Mouse (Mus musculus): ENCODE results near the gene A230072I06Rik. TPM values are rescaled to one million over a fixed set of nuclear protein-coding genes. Genes with fewer than 3 reads are reported as not detected.

A230072I06Rik gene
- polyA plus RNA-seq, 1 experiment = not detected

GRCm38 (mm10) chr8:12312975-12313734 lies 34.5 kb downstream of the A230072I06Rik start:
- Histone ChIP-seq H3K4me3 (replicated peaks; ENCODE audit: control insufficient read depth, low read depth, low read length) (no peak overlapping the region), H3K27ac (ENCODE audit: control insufficient read depth, insufficient read depth, low read depth, low read length, poor library complexity) (no peak overlapping the region), H3K4me1 (ENCODE audit: control insufficient read depth, insufficient read depth, low read length) (no peaks in the 10 kb centered on the region)
- 46% methylated on average over 16 of the region's 16 CpGs for WGBS
- TF ChIP-seq CTCF (IDR thresholded peaks at IDR 0.05; ENCODE audit: control insufficient read depth, insufficient read depth, low read length) (no peak), POLR2A (IDR thresholded peaks at IDR 0.05; ENCODE audit: borderline replicate concordance, control insufficient read depth, low read depth, low read length) (no peak)

GRCm38 (mm10) chr8:12314258-12314657 lies 35.6 kb downstream of the A230072I06Rik start:
- Histone ChIP-seq H3K27ac (ENCODE audit: control insufficient read depth, insufficient read depth, low read depth, low read length, poor library complexity) (no peak overlapping the region), H3K4me3 (replicated peaks; ENCODE audit: control insufficient read depth, low read depth, low read length) (no peak overlapping the region), H3K4me1 (ENCODE audit: control insufficient read depth, insufficient read depth, low read length) (no peaks in the 10 kb centered on the region)
- no peak for TF ChIP-seq CTCF (IDR thresholded peaks at IDR 0.05; ENCODE audit: control insufficient read depth, insufficient read depth, low read length)
- 70% methylated on average over 11 of the region's 11 CpGs for WGBS

- no peaks in the 10 kb centered on the region for H3K4me1 ChIP-seq (ENCODE audit: control insufficient read depth, insufficient read depth, low read length)
- WGBS = 76% methylated on average over 5 of the region's 5 CpGs
- no peak overlapping the region for H3K4me3 ChIP-seq (replicated peaks; ENCODE audit: control insufficient read depth, low read depth, low read length)
- TF ChIP-seq CTCF (IDR thresholded peaks at IDR 0.05; ENCODE audit: control insufficient read depth, insufficient read depth, low read length) = no peak
- TF ChIP-seq POLR2A (IDR thresholded peaks at IDR 0.05; ENCODE audit: borderline replicate concordance, control insufficient read depth, low read depth, low read length) = no peak
- H3K27ac ChIP-seq (ENCODE audit: control insufficient read depth, insufficient read depth, low read depth, low read length, poor library complexity) = no peak overlapping the region
Observed at GRCm38 (mm10) chr8:12315177-12315576, 36.6 kb downstream of the A230072I06Rik start.

DNA sequence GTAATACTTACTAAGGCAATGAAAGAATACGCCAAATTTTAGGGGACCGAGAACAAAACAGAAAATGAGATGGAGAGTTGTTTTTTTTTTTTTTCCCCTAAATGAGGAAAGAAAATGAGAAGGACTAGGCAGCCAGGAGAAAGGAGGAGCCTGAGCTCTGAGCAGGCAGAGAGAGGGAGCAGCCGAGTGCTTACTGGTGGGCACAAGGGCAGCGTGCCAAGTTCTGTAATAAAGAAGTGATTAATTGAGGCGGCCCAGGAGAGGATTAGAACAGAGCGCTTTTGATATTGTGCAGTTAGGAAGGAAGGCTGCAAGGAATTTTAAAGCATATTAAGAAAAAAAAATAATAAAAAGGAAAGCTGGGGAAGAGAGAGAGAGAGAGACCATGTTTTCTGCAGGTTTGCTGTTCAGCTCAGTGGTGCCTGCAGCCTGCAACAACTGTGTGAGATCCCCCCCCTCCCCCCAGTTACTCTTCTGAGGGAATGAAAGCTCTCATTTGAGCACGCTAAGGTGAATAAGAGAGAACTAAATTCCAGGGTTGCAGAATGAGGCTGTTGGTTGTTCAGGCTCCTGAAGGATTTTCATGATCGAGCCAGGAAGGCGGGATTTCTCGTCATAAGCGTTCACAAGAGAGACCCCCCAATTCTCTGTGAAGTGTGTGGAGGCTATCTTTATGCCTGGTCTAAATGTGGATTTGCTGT lies 41.3 kb downstream of the A230072I06Rik start:
- Histone ChIP-seq H3K27ac (ENCODE audit: control insufficient read depth, insufficient read depth, low read depth, low read length, poor library complexity) (no peak overlapping the region), H3K4me1 (ENCODE audit: control insufficient read depth, insufficient read depth, low read length) (no peaks in the 10 kb centered on the region), H3K4me3 (replicated peaks; ENCODE audit: control insufficient read depth, low read depth, low read length) (no peak overlapping the region)
- WGBS = 69% methylated on average over 11 of the region's 11 CpGs
- TF ChIP-seq POLR2A (IDR thresholded peaks at IDR 0.05; ENCODE audit: borderline replicate concordance, control insufficient read depth, low read depth, low read length) (no peak), CTCF (IDR thresholded peaks at IDR 0.05; ENCODE audit: control insufficient read depth, insufficient read depth, low read length) (no peak)

DNA sequence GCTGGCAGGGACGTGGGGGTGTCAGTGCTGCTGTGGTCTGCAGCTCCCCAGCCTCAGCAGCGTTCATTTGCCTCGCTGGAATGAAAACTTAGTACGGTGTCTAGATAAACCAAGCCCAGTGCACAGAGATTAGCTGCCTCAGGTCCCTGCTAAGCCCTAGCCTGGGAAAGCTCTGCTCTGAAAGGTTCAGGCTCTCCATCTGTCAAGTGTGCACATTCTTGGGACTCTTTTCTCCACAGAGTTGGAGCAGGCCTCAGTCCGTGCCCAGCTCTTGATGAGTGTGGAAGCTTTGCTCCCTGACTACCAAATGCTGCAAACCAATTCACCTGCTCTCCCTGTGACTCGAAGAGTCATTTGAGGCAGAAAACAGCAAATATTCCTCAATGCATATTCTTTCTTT lies 43.5 kb downstream of the A230072I06Rik start:
- 71% methylated on average over 6 of the region's 6 CpGs for WGBS
- no peaks in the 10 kb centered on the region for H3K4me1 ChIP-seq (ENCODE audit: control insufficient read depth, insufficient read depth, low read length)

GRCm38 (mm10) chr8:12323238-12323637 lies 44.6 kb downstream of the A230072I06Rik start:
- WGBS = 78% methylated on average over 3 of the region's 3 CpGs
- Histone ChIP-seq H3K27ac (ENCODE audit: control insufficient read depth, insufficient read depth, low read depth, low read length, poor library complexity) (no peak overlapping the region), H3K4me3 (replicated peaks; ENCODE audit: control insufficient read depth, low read depth, low read length) (no peak overlapping the region), H3K4me1 (ENCODE audit: control insufficient read depth, insufficient read depth, low read length) (no peaks in the 10 kb centered on the region)
- TF ChIP-seq CTCF (IDR thresholded peaks at IDR 0.05; ENCODE audit: control insufficient read depth, insufficient read depth, low read length) (no peak), POLR2A (IDR thresholded peaks at IDR 0.05; ENCODE audit: borderline replicate concordance, control insufficient read depth, low read depth, low read length) (no peak)

More for the DNA sequence above, 43.5 kb downstream of the A230072I06Rik start:
- TF ChIP-seq POLR2A (IDR thresholded peaks at IDR 0.05; ENCODE audit: borderline replicate concordance, control insufficient read depth, low read depth, low read length) (no peak), CTCF (IDR thresholded peaks at IDR 0.05; ENCODE audit: control insufficient read depth, insufficient read depth, low read length) (no peak)
- Histone ChIP-seq H3K27ac (ENCODE audit: control insufficient read depth, insufficient read depth, low read depth, low read length, poor library complexity) (no peak overlapping the region), H3K4me3 (replicated peaks; ENCODE audit: control insufficient read depth, low read depth, low read length) (no peak overlapping the region)

DNA sequence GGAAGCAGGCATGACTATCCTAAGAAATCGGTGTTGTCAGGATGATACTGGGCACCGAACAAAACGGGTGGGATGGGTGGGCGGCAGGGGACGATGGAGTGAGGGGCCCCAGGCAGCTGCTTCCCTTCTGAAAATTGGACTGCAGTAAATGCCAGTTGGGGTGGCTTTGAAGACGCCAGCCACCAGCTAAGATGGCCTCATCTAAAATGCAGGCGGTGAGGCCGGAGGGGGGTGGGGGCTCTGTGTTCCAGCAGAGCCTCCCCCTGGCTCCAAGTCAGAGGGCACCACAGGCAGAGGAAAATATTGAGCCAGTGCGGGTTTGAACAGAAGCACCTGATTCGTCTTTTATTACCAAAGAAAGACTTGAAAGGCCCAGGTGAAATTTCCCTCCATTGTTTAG lies 45.9 kb downstream of the A230072I06Rik start:
- TF ChIP-seq CTCF (IDR thresholded peaks at IDR 0.05; ENCODE audit: control insufficient read depth, insufficient read depth, low read length) (no peak), POLR2A (IDR thresholded peaks at IDR 0.05; ENCODE audit: borderline replicate concordance, control insufficient read depth, low read depth, low read length) (no peak)

DNA sequence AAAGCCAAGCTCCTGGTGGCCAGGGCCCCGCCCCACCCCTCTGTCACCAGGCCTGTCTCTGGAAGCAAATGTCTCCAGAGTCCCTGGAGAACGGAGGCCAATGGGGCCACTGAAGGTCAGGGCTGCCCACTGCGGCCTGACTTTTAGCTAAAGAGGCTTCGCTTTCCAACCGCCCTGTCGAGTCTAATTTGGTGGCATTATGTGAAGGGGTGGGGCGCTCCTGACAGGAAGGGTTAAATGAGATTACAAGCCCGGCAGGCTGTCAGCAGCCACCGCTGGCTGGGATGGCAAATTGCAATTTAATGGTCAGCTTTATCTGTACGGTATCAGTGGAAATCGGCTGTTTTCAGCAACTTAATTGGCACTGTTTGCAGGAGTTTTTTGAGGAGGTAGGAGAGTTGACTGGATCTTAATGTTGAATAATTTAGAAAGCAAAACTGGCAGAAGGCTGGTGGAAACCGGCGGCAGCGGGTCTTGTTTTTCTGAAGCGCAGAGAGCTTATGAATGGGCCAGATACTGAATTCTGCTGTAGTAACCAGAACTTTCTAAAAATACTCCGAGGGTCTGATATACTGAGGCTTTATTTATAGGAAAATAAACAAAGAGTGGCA lies 46.5 kb downstream of the A230072I06Rik start:
- TF ChIP-seq CTCF (IDR thresholded peaks at IDR 0.05; ENCODE audit: control insufficient read depth, insufficient read depth, low read length) (no peak), POLR2A (IDR thresholded peaks at IDR 0.05; ENCODE audit: borderline replicate concordance, control insufficient read depth, low read depth, low read length) (no peak)
- Histone ChIP-seq H3K27ac (ENCODE audit: control insufficient read depth, insufficient read depth, low read depth, low read length, poor library complexity) (no peak overlapping the region), H3K4me1 (ENCODE audit: control insufficient read depth, insufficient read depth, low read length) (no peaks in the 10 kb centered on the region), H3K4me3 (replicated peaks; ENCODE audit: control insufficient read depth, low read depth, low read length) (no peak overlapping the region)
- WGBS = 53% methylated on average over 16 of the region's 16 CpGs

More for the DNA sequence above, 45.9 kb downstream of the A230072I06Rik start:
- WGBS = 62% methylated on average over 10 of the region's 10 CpGs
- Histone ChIP-seq H3K27ac (ENCODE audit: control insufficient read depth, insufficient read depth, low read depth, low read length, poor library complexity) (no peak overlapping the region), H3K4me1 (ENCODE audit: control insufficient read depth, insufficient read depth, low read length) (no peaks in the 10 kb centered on the region), H3K4me3 (replicated peaks; ENCODE audit: control insufficient read depth, low read depth, low read length) (no peak overlapping the region)

All from bone marrow, adult 2 months (tissue).